Mouse (Mus musculus) CH12F3 (cell line): ENCODE results near the gene Tyro3.

Experiments
- in situ Hi-C: fragments of 300-500 bp; cut with MboI; formaldehyde crosslinking; loops from 2 replicates; pipeline ENCODE4 v1.14.3; 2020; ENCODE audit warnings: low sequenced_read_pairs

The Tyro3 gene

DNA sequence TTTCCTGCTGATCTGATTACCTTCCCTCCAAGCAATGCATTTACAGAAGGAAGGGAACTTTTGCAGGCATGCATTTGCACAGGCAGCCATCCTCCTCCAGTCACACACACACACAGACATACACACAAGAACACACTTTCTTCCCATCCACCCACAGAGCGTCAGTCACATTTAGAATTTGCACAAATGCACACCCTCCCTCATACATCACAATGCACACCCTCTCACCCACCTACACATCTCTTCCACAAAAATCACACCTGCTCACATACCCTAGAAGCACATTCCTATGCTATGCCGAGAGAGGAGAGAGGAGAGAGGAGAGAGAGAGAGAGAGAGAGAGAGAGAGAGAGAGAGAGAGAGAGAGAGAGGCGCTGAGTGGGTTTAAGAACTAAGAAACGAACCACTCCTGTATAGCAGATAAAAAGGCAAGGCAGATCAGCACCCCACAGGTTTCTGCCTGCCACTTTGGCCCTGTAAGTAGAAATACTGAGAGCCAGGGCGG, at the start of gene Tyro3:
Gene Tyro3 (plus strand): TSS at position 455 of the 505 bp plus-strand sequence.
- in situ Hi-C loops: no loop called here

DNA sequence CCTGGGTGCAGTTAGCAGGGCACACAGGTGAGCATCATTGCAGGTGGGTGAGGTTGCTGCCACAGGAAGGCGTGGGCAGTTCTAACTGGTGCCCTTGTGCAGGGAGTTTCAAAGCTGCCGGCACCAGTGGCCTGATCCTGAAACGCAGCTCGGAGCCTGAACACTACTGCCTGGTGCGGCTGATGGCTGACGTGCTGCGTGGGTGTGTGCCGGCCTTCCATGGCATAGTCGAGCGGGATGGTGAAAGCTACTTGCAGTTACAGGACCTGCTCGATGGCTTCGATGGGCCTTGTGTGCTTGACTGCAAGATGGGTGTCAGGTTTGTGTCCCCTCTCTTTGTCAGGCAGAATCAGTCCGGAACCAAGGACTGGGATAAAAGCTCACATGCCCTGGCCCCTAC, 48.3 kb upstream of the Tyro3 start:
- in situ Hi-C loops: no loop called here

GRCm38 (mm10) chr2:119757601-119758100, 39.9 kb upstream of the Tyro3 start:
- in situ Hi-C loops: no loop called here

- in situ Hi-C loops: no loop called here
Observed at GRCm38 (mm10) chr2:119758101-119758843, 39.3 kb upstream of the Tyro3 start.

- in situ Hi-C loops: no loop called here
Observed at GRCm38 (mm10) chr2:119758844-119759835, 38.4 kb upstream of the Tyro3 start.

GRCm38 (mm10) chr2:119760251-119760650, 37.3 kb upstream of the Tyro3 start, which contains the start of gene Ltk:
Gene Ltk, minus strand, starts transcription at chr2:119760431.
- in situ Hi-C loops: no loop called here

DNA sequence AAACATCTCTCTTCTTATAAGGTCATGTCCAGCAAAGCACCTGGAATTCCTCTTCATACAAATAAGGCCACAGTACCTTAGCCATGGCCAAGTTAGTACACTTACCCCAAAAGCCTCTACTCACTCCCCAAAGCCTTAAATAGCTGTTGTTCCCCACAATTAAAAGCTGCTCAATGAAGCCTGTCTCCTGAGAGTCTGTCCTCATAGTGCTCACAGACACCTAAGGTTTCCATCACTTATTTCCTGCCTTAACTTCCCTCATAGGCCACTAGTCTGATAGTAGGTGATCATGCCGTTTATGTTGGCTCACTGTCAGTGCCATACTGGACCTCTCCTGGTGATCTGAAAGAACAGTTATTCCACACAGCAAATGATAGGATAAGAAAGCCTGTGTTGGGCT, 35.3 kb upstream of the Tyro3 start:
- in situ Hi-C loops: no loop called here

DNA sequence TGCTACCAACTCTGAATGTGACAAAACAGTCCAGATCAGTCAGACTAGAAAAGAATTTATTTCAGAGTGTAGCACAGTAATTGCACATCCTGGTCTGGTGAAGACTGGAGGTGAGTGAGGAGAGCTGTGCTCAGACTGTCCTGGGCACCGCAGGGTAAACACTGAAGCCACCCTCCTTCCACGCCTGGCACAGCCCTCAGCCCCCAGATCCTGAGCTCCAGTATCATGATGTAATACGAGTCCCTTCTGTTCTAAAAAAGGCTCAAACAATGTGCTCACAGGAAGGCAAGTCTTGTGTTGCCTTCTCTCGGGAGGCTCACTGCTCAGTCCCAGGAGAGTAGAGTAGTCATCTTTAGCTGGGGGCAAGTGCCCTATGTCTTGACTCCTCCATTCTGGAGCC, 33.6 kb upstream of the Tyro3 start:
- in situ Hi-C loops: no loop called here

DNA sequence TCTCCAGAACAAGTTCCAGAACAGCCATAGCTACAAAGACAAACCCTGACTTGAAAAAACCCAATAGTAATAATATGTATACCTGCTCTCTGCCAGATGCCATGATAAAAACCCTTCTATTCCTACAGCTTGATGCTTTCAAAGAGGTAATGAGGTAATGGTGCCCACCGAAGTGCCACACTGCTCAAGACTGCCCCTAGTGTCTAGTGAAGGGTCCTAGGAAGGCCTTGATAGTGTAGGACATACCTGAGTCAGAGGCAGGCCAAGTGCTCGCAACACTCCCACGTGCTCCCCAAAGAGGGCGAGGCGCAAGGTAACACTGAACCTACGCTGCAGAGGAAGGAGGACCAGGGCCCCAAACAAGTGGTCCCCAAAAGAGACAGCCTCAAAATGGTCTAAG, 30.3 kb upstream of the Tyro3 start:
- in situ Hi-C loops: no loop called here

DNA sequence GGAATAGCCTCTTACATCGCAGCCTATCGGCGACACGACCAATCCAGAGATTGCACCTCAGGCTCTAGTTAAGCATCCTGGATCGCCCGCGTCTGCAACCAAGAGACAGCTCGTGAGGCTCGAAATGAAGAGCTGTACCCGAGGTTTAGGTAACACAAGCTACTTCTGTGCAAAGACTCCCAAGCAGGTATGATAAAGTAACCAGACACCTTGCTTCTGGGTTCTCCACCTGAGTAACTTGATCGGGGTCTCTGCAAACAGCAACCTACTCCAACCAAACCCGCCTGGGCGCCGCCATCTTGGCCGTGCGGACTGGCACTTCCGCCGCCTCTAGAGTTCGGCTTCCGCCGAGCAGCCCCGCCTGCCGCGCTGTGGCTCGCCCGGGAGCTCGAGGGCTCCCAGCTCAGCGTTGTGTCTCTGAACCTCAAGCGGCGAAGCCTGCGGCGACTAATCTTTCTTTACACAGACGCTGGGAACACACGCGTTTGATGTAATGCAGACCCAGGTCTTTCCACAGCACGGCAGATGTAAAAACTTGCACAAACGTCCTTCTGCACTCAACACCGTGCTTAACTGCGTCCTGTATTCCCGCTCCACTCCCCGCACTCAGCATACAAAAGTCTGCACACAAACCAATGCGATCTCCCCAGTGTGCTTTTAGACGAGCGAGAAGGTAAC, 10.2 kb upstream of the Tyro3 start, which contains the start of gene Rpap1:
Gene Rpap1 (minus strand): TSS at position 332 of the 678 bp plus-strand sequence.
- in situ Hi-C loops: no loop called here

- in situ Hi-C loops: no loop called here
Observed at GRCm38 (mm10) chr2:119789996-119790395, 7.5 kb upstream of the Tyro3 start.

DNA sequence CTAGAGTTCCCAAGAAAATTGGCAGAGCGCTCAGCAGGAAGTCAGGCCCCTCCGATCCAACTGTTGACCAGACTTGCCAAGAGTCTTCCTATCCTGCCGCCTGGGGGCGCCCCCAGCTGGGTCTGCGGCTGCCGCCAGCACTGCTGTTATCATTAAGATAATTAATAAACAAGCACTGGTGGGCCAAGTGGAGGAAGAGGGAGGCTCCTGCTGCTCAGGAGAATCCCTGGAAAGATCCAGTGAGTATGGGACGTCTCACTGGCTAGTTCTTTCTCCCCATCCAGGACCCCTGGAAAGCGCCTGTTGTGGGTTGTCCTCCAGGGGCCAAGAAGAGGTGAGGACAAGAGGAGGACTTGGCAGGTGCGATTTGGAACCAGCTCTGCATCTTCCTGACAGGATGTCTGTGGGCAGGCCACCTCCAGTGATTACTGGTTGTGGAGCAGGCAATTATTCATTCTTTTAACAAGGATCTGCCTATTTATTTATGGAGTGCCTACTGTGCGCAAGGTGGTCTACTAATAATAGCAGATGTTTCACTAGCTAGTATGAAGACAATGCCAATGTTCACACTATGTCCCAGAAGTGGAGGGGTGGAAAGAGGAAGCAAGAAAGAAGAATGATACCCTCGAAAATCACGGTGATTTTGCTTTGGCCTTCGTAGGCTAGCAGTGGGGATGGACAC, 854 bp downstream of the Tyro3 start:
- in situ Hi-C loops: no loop called here

- in situ Hi-C loops: no loop called here
Observed at GRCm38 (mm10) chr2:119799181-119799960, 1.8 kb downstream of the Tyro3 start.

- in situ Hi-C loops: no loop called here
Observed at GRCm38 (mm10) chr2:119799961-119800550, 2.5 kb downstream of the Tyro3 start.

GRCm38 (mm10) chr2:119800876-119801846, 3.6 kb downstream of the Tyro3 start:
- in situ Hi-C loops: no loop called here

DNA sequence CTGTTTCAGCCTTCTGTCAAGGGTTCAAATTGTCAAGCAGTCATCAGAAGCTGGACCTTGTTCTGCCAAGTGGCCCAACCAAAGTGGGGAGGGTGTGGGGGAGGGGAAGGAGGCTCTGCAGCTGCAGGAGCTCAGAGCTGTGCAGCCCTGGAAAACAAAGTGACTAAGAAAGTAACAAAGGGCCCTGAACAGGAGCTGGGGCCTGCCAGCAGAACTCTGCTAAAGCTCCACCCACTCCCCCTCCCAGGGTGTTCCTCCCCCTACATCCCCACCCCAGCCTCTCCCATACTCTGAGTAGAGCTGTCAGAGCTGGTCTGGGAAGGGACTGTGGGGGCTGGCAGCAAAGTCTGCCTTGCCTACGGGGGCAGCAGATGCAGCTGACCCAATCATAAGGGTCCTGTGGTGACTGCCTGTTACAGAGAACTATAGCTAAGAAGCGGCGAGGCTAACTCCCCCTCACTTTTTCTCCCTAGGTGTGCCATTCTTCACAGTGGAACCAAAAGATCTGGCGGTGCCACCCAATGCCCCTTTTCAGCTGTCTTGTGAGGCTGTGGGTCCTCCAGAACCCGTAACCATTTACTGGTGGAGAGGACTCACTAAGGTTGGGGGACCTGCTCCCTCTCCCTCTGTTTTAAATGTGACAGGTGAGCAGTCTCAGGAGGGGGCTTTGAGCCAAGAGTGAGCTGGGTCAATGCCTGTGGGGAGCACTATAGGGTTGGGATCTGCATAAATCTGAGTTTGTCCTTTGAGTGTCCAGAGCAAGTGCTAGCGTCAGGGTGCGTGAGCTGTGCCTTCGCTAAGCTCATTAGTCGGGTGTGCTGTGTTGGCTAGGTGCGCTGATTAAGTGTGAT, 5.5 kb downstream of the Tyro3 start:
- in situ Hi-C loops: no loop called here
